Mouse (Mus musculus): ENCODE measurements around the gene Prcd. TPM values are rescaled to one million over a fixed set of nuclear protein-coding genes. Genes with fewer than 3 reads are reported as not detected.
"Not testable (repeated sequence)": the region's sequence is repeated elsewhere in the genome, so short reads cannot be mapped to it uniquely, and the experiment has no call there.

The Prcd gene
- polyA plus RNA-seq, 1 experiment from 2014 or later, result 0.84 TPM

GRCm38 (mm10) chr11:116630171-116630965 lies 23.0 kb upstream of the Prcd start:
- no peak overlapping the region for H3K9ac ChIP-seq (ENCODE audit: low read depth, low read length)
- no peaks in the 10 kb centered on the region for H3K4me1 ChIP-seq (ENCODE audit: control insufficient read depth, insufficient read depth, low read length)
- H3K4me2 ChIP-seq (ENCODE audit: low read depth, low read length), result no peak overlapping the region
- DNase-seq (ENCODE audit: low spot score) (no peak), ATAC-seq (ENCODE audit: low read depth) (no peak)
- no peaks in the 10 kb centered on the region for H3K36me3 ChIP-seq (ENCODE audit: control insufficient read depth, insufficient read depth, low read length)
- no peak overlapping the region for H3K4me3 ChIP-seq (ENCODE audit: low read depth, low read length)
- H3K27me3 ChIP-seq (replicated peaks; ENCODE audit: control insufficient read depth, insufficient read depth, low read length), result no peaks in the 10 kb centered on the region
- no peaks in the 10 kb centered on the region for H3K9me3 ChIP-seq (ENCODE audit: control insufficient read depth, low read length)
- H3K27ac ChIP-seq (replicated peaks; ENCODE audit: low read depth, low read length), result no peak overlapping the region
- WGBS, result 33% methylated on average over 12 of the region's 12 CpGs

GRCm38 (mm10) chr11:116632962-116633361 lies 20.4 kb upstream of the Prcd start:
- ATAC-seq (ENCODE audit: low read depth), result 0 out of 2 replicates have a peak, but pooled peaks have one; percentile 38
- no peaks in the 10 kb centered on the region for H3K4me1 ChIP-seq (ENCODE audit: control insufficient read depth, insufficient read depth, low read length)

GRCm38 (mm10) chr11:116636607-116637006 lies 16.7 kb upstream of the Prcd start:
- not testable (repeated sequence) for H3K4me2 ChIP-seq (ENCODE audit: low read depth, low read length); DNase-seq (ENCODE audit: low spot score); H3K36me3 ChIP-seq (ENCODE audit: control insufficient read depth, insufficient read depth, low read length); H3K9me3 ChIP-seq (ENCODE audit: control insufficient read depth, low read length); H3K4me1 ChIP-seq (ENCODE audit: control insufficient read depth, insufficient read depth, low read length); ATAC-seq (ENCODE audit: low read depth); H3K4me3 ChIP-seq (ENCODE audit: low read depth, low read length); H3K27ac ChIP-seq (replicated peaks; ENCODE audit: low read depth, low read length); H3K9ac ChIP-seq (ENCODE audit: low read depth, low read length); H3K27me3 ChIP-seq (replicated peaks; ENCODE audit: control insufficient read depth, insufficient read depth, low read length)
- 71% methylated on average over 8 of the region's 8 CpGs for WGBS

More at GRCm38 (mm10) chr11:116632962-116633361, 20.4 kb upstream of the Prcd start:
- WGBS, result 76% methylated on average over 10 of the region's 10 CpGs
- Histone ChIP-seq H3K9me3 (ENCODE audit: control insufficient read depth, low read length) (no peaks in the 10 kb centered on the region), H3K4me3 (ENCODE audit: low read depth, low read length) (no peak overlapping the region), H3K36me3 (ENCODE audit: control insufficient read depth, insufficient read depth, low read length) (no peaks in the 10 kb centered on the region), H3K9ac (ENCODE audit: low read depth, low read length) (no peak overlapping the region), H3K27me3 (replicated peaks; ENCODE audit: control insufficient read depth, insufficient read depth, low read length) (no peaks in the 10 kb centered on the region), H3K27ac (replicated peaks; ENCODE audit: low read depth, low read length) (0 out of 2 replicates have a peak overlapping the region, but pooled peaks have one; percentile 0), H3K4me2 (ENCODE audit: low read depth, low read length) (no peak overlapping the region)
- peak; percentile 71 for DNase-seq (ENCODE audit: low spot score)

GRCm38 (mm10) chr11:116641168-116641567 lies 12.2 kb upstream of the Prcd start:
- Histone ChIP-seq H3K4me3 (ENCODE audit: low read depth, low read length) (no peak overlapping the region), H3K27ac (replicated peaks; ENCODE audit: low read depth, low read length) (no peak overlapping the region), H3K9ac (ENCODE audit: low read depth, low read length) (no peak overlapping the region), H3K4me2 (ENCODE audit: low read depth, low read length) (no peak overlapping the region), H3K36me3 (ENCODE audit: control insufficient read depth, insufficient read depth, low read length) (no peaks in the 10 kb centered on the region), H3K9me3 (ENCODE audit: control insufficient read depth, low read length) (no peaks in the 10 kb centered on the region), H3K27me3 (replicated peaks; ENCODE audit: control insufficient read depth, insufficient read depth, low read length) (no peaks in the 10 kb centered on the region), H3K4me1 (ENCODE audit: control insufficient read depth, insufficient read depth, low read length) (peaks cover 13% of the 10 kb centered on the region; the same call in 1 of the 2 replicates)
- WGBS, result 45% methylated on average over 5 of the region's 5 CpGs
- ATAC-seq (ENCODE audit: low read depth), result no peak
- no peak for DNase-seq (ENCODE audit: low spot score)

GRCm38 (mm10) chr11:116641731-116642130 lies 11.6 kb upstream of the Prcd start:
- Histone ChIP-seq H3K27ac (replicated peaks; ENCODE audit: low read depth, low read length) (no peak overlapping the region), H3K4me1 (ENCODE audit: control insufficient read depth, insufficient read depth, low read length) (peaks cover 13% of the 10 kb centered on the region; the same call in 1 of the 2 replicates), H3K36me3 (ENCODE audit: control insufficient read depth, insufficient read depth, low read length) (no peaks in the 10 kb centered on the region), H3K4me2 (ENCODE audit: low read depth, low read length) (no peak overlapping the region), H3K4me3 (ENCODE audit: low read depth, low read length) (no peak overlapping the region), H3K9ac (ENCODE audit: low read depth, low read length) (no peak overlapping the region), H3K27me3 (replicated peaks; ENCODE audit: control insufficient read depth, insufficient read depth, low read length) (no peaks in the 10 kb centered on the region), H3K9me3 (ENCODE audit: control insufficient read depth, low read length) (no peaks in the 10 kb centered on the region)
- DNase-seq (ENCODE audit: low spot score) (no peak), ATAC-seq (ENCODE audit: low read depth) (no peak)
- WGBS, result 64% methylated on average over 3 of the region's 3 CpGs

GRCm38 (mm10) chr11:116642681-116643578 lies 10.4 kb upstream of the Prcd start:
- Histone ChIP-seq H3K9ac (ENCODE audit: low read depth, low read length) (0 out of 2 replicates have a peak overlapping the region, but pooled peaks have one; percentile 26), H3K4me1 (ENCODE audit: control insufficient read depth, insufficient read depth, low read length) (peaks cover 22% of the 10 kb centered on the region), H3K4me2 (ENCODE audit: low read depth, low read length) (peak overlapping the region; percentile 42), H3K4me3 (ENCODE audit: low read depth, low read length) (peak overlapping the region; percentile 1; the same call in 1 of the 2 replicates), H3K27me3 (replicated peaks; ENCODE audit: control insufficient read depth, insufficient read depth, low read length) (no peaks in the 10 kb centered on the region), H3K9me3 (ENCODE audit: control insufficient read depth, low read length) (no peaks in the 10 kb centered on the region), H3K36me3 (ENCODE audit: control insufficient read depth, insufficient read depth, low read length) (no peaks in the 10 kb centered on the region), H3K27ac (replicated peaks; ENCODE audit: low read depth, low read length) (no peak overlapping the region)
- WGBS, result 43% methylated on average over 12 of the region's 14 CpGs
- ATAC-seq (ENCODE audit: low read depth) (peak; percentile 72), DNase-seq (ENCODE audit: low spot score) (peak; percentile 88)

- WGBS, result 7% methylated on average over 17 of the region's 19 CpGs
- no peak for DNase-seq (ENCODE audit: low spot score)
- H3K27ac ChIP-seq (replicated peaks; ENCODE audit: low read depth, low read length), result peak overlapping the region; percentile 4; the same call in 1 of the 2 replicates
These were observed 9.6 kb upstream of the Prcd start for GRCm38 (mm10) chr11:116643579-116644224.

More at GRCm38 (mm10) chr11:116643579-116644224, 9.6 kb upstream of the Prcd start:
- H3K4me3 ChIP-seq (ENCODE audit: low read depth, low read length), result peak overlapping the region; percentile 1; the same call in 1 of the 2 replicates
- H3K4me2 ChIP-seq (ENCODE audit: low read depth, low read length), result peak overlapping the region; percentile 42
- peaks cover 26% of the 10 kb centered on the region for H3K4me1 ChIP-seq (ENCODE audit: control insufficient read depth, insufficient read depth, low read length)
- H3K27me3 ChIP-seq (replicated peaks; ENCODE audit: control insufficient read depth, insufficient read depth, low read length), result no peaks in the 10 kb centered on the region
- 0 out of 2 replicates have a peak overlapping the region, but pooled peaks have one; percentile 26 for H3K9ac ChIP-seq (ENCODE audit: low read depth, low read length)
- no peaks in the 10 kb centered on the region for H3K9me3 ChIP-seq (ENCODE audit: control insufficient read depth, low read length)
- H3K36me3 ChIP-seq (ENCODE audit: control insufficient read depth, insufficient read depth, low read length), result no peaks in the 10 kb centered on the region
- ATAC-seq (ENCODE audit: low read depth), result peak; percentile 34

Data from embryonic facial prominence, embryonic 14.5 days (tissue).